Mouse (Mus musculus) CH12.LX (cell line): ENCODE measurements at regions not wholly inside any gene's neighbourhood (a gene's known extent, or its start where the extent isn't known, plus 50 kb on each side); places are given as distances from the start of the nearest gene placed in this dataset.

ENCODE experiments used
- DNase-seq: peaks from one replicate; pipeline ENCODE4 v3.0.0-alpha.2; 2013; ENCODE audit errors: extremely low read depth
- H3K27ac ChIP-seq: 2 replicates; pipeline ENCODE4 v1.5.1; 2012; ENCODE audit warnings: low read depth, mild to moderate bottlenecking, control low read depth, moderate library complexity; ENCODE audit not compliant: insufficient read depth
- H3K27me3 ChIP-seq: replicated peaks from 2 replicates; pipeline ENCODE3; 2012; ENCODE audit warnings: inconsistent platforms
- H3K36me3 ChIP-seq, 2 experiments: replicated peaks in 1 of 2; 2 replicates each; pipeline versions ENCODE3 to v1.6.1; 2012; ENCODE audit warnings: inconsistent platforms in 1 of 2, low read length in 1 of 2, mild to moderate bottlenecking in 1 of 2, mixed read lengths in 1 of 2, moderate library complexity in 1 of 2; ENCODE audit not compliant: control insufficient read depth in 1 of 2, insufficient read depth in 1 of 2
- H3K4me1 ChIP-seq, 2 experiments: 2 replicates each; pipeline ENCODE4 v1.6.1; 2012; ENCODE audit warnings: inconsistent platforms in 1 of 2, moderate library complexity in 1 of 2; ENCODE audit not compliant: insufficient read depth in 2 of 2, control insufficient read depth in 1 of 2
- H3K4me2 ChIP-seq: 2 replicates; pipeline ENCODE4 v1.6.1; 2012; ENCODE audit warnings: low read depth, mild to moderate bottlenecking, control low read depth; ENCODE audit not compliant: poor library complexity, insufficient read depth, severe bottlenecking
- H3K4me3 ChIP-seq, 3 experiments: fragments of 150-350 bp in 1 of 3; sonication (generic) in 1 of 3; replicated peaks in 1 of 3; 2 replicates each; pipeline versions ENCODE3 to v1.5.1; 2011 to 2012; ENCODE audit warnings: low read depth in 2 of 3, low read length in 2 of 3, mild to moderate bottlenecking in 2 of 3, moderate library complexity in 2 of 3, control low read depth in 1 of 3, improper control_type of control experiment in 1 of 3, inconsistent platforms in 1 of 3, mixed read lengths in 1 of 3; ENCODE audit not compliant: poor library complexity in 1 of 3
- H3K79me2 ChIP-seq: replicated peaks from 2 replicates; pipeline ENCODE4 v1.6.1; 2012; ENCODE audit warnings: mild to moderate bottlenecking, moderate library complexity; ENCODE audit not compliant: control insufficient read depth, poor library complexity, insufficient read depth, severe bottlenecking; ENCODE audit errors: extremely low read depth
- H3K9ac ChIP-seq: 2 replicates; pipeline ENCODE4 v1.6.1; 2012; ENCODE audit warnings: low read depth, mild to moderate bottlenecking, control low read depth, moderate library complexity; ENCODE audit not compliant: insufficient read depth
- H3K9me3 ChIP-seq: replicated peaks from 2 replicates; pipeline ENCODE3; 2012; ENCODE audit warnings: low read length, inconsistent platforms, mixed read lengths
- CHD1 ChIP-seq: IDR thresholded peaks from 2 replicates; pipeline ENCODE4 v1.6.1; 2012; ENCODE audit warnings: low read depth, low read length, improper control_type of control experiment, inconsistent platforms
- CTCF ChIP-seq, 2 experiments: IDR thresholded peaks in 1 of 2; conservative IDR thresholded peaks in 1 of 2; 2 replicates each; pipeline ENCODE4 v1.5.1; 2011 to 2012; ENCODE audit warnings: low read depth in 2 of 2, low read length in 2 of 2, improper control_type of control experiment in 1 of 2, inconsistent platforms in 1 of 2, mild to moderate bottlenecking in 1 of 2, moderate library complexity in 1 of 2
- ETS1 ChIP-seq: conservative IDR thresholded peaks from 2 replicates; pipeline ENCODE4 v1.6.1; 2012; ENCODE audit warnings: low read depth, mild to moderate bottlenecking, inconsistent platforms, low read length, improper control_type of control experiment, moderate library complexity
- HCFC1 ChIP-seq: IDR thresholded peaks from 2 replicates; pipeline ENCODE4 v1.6.1; 2012; ENCODE audit warnings: low read depth, mild to moderate bottlenecking, inconsistent platforms, low read length, improper control_type of control experiment
- JUN ChIP-seq: IDR thresholded peaks from 2 replicates; pipeline ENCODE4 v1.6.1; 2011; ENCODE audit warnings: low read depth, mild to moderate bottlenecking, low read length, improper control_type of control experiment, moderate library complexity; ENCODE audit not compliant: insufficient read depth
- MAFK ChIP-seq: IDR thresholded peaks from 2 replicates; pipeline ENCODE4 v1.6.1; 2011; ENCODE audit warnings: low read length, improper control_type of control experiment; ENCODE audit not compliant: insufficient replicate concordance
- MAX ChIP-seq: IDR thresholded peaks from 2 replicates; pipeline ENCODE4 v1.6.1; 2011; ENCODE audit warnings: low read length, improper control_type of control experiment
- MAZ ChIP-seq: IDR thresholded peaks from 2 replicates; pipeline ENCODE4 v1.6.1; 2012; ENCODE audit warnings: low read depth, mild to moderate bottlenecking, inconsistent platforms, low read length, improper control_type of control experiment, moderate library complexity
- MXI1 ChIP-seq: IDR thresholded peaks from 2 replicates; pipeline ENCODE4 v1.6.1; 2011; ENCODE audit warnings: mild to moderate bottlenecking, low read depth, low read length, improper control_type of control experiment
- MYC ChIP-seq: IDR thresholded peaks from 2 replicates; pipeline ENCODE4 v1.6.1; 2011; ENCODE audit warnings: low read depth, mild to moderate bottlenecking, improper control_type of control experiment, low read length
- NELFE ChIP-seq: IDR thresholded peaks from 2 replicates; pipeline ENCODE4 v1.6.1; 2011; ENCODE audit warnings: low read depth, low read length, improper control_type of control experiment
- POLR2AphosphoS2 ChIP-seq: IDR thresholded peaks from 2 replicates; pipeline ENCODE4 v1.6.1; 2011; ENCODE audit warnings: low read depth, low read length, improper control_type of control experiment
- RAD21 ChIP-seq: IDR thresholded peaks from 2 replicates; pipeline ENCODE4 v1.6.1; 2011; ENCODE audit warnings: low read depth, mild to moderate bottlenecking, low read length, improper control_type of control experiment, moderate library complexity
- RCOR1 ChIP-seq: conservative IDR thresholded peaks from 2 replicates; pipeline ENCODE4 v1.6.1; 2012; ENCODE audit warnings: low read depth, mild to moderate bottlenecking, inconsistent platforms, low read length, improper control_type of control experiment
- SIN3A ChIP-seq: IDR thresholded peaks from 2 replicates; pipeline ENCODE4 v1.6.1; 2012; ENCODE audit warnings: low read length, improper control_type of control experiment, inconsistent platforms
- SMC3 ChIP-seq: IDR thresholded peaks from 2 replicates; pipeline ENCODE4 v1.6.1; 2011; ENCODE audit warnings: low read depth, low read length, improper control_type of control experiment
- TCF12 ChIP-seq: IDR thresholded peaks from 2 replicates; pipeline ENCODE4 v1.6.1; 2014; ENCODE audit warnings: low read depth, mild to moderate bottlenecking, inconsistent platforms, low read length, improper control_type of control experiment
- UBTF ChIP-seq: IDR thresholded peaks from 2 replicates; pipeline ENCODE4 v1.6.1; 2012; ENCODE audit warnings: low read depth, mild to moderate bottlenecking, inconsistent platforms, low read length, improper control_type of control experiment, moderate library complexity
- USF2 ChIP-seq: conservative IDR thresholded peaks from 2 replicates; pipeline ENCODE4 v1.6.1; 2011; ENCODE audit warnings: low read depth, low read length, improper control_type of control experiment
- ZC3H11A ChIP-seq: IDR thresholded peaks from 2 replicates; pipeline ENCODE4 v1.6.1; 2012; ENCODE audit warnings: low read depth, mild to moderate bottlenecking, inconsistent platforms, low read length, improper control_type of control experiment
- ZKSCAN1 ChIP-seq: IDR thresholded peaks from 2 replicates; pipeline ENCODE4 v1.6.1; 2012; ENCODE audit warnings: low read depth, inconsistent platforms, low read length, improper control_type of control experiment, borderline replicate concordance
- ZNF384 ChIP-seq: IDR thresholded peaks from 2 replicates; pipeline ENCODE4 v1.6.1; 2012; ENCODE audit warnings: low read depth, low read length, improper control_type of control experiment, inconsistent platforms
- dilution Hi-C: fragments of 300-500 bp; cut with MboI; formaldehyde crosslinking; loops from 2 replicates; pipeline ENCODE4 v1.14.3; 2020; ENCODE audit warnings: low sequenced_read_pairs; ENCODE audit not compliant: extremely low pct_unique_long_range_greater_than_20kb, extremely low pct_ligation_motif_present
- in situ Hi-C: fragments of 300-500 bp; cut with MboI; formaldehyde crosslinking; loops from 3 replicates; pipeline ENCODE4 v1.14.3; 2019; ENCODE audit warnings: low sequenced_read_pairs, low pct_ligation_motif_present, low pct_unique_long_range_greater_than_20kb, mixed read lengths

DNA sequence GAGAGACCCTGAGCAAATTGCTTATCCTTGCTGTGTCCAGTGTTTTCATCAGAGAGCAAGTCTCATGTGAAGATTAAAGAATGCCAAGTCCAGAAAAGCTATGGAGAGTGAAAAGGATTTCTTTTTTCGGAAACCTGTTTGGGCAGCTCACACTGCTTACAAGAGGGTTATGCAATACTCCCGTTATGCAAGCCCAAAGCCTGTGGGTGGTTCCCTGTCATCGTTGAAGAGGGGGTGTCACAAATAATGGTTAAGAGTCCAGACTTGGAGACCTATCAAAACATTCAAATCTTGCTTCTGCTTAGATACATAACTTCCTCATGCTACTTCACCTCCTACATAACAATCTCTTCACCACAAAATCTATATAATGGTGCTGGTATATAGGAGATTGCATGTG is 416.0 kb downstream of the Tmem114 start:
- TF ChIP-seq SIN3A: no peak
- no peak overlapping the region for H3K4me2 ChIP-seq
- H3K27ac ChIP-seq: no peak overlapping the region
- DNase-seq: no peak
- no peaks in the 10 kb centered on the region for H3K79me2 ChIP-seq
- no peaks in the 10 kb centered on the region for H3K36me3 ChIP-seq
- no peaks in the 10 kb centered on the region for H3K27me3 ChIP-seq
- H3K9ac ChIP-seq: no peak overlapping the region
- H3K4me1 ChIP-seq: no peaks in the 10 kb centered on the region
- H3K9me3 ChIP-seq: peaks cover 64% of the 10 kb centered on the region
- dilution Hi-C loops (no loop called here), in situ Hi-C loops (no loop called here)
- no peak overlapping the region for H3K4me3 ChIP-seq

DNA sequence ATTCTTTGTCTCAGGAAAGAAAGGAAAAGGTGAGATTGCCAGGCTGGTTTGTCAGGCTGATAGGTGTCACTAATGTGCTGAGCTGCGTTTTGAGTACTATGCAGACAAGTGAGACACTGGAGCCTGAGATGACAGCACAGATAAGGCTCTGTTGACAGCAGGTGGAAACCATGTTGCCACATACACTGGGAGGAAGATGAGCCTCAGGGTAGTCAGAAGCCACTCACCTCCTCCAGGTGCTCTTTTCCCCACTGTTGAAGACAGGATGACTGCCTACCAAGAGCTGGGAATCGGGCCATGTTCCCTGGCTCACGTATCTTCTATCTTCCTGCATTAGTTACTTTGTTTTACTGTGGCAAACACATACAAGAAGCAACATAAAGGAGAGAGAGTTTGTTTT is 418.3 kb downstream of the Tmem114 start:
- H3K4me2 ChIP-seq: no peak overlapping the region

DNA sequence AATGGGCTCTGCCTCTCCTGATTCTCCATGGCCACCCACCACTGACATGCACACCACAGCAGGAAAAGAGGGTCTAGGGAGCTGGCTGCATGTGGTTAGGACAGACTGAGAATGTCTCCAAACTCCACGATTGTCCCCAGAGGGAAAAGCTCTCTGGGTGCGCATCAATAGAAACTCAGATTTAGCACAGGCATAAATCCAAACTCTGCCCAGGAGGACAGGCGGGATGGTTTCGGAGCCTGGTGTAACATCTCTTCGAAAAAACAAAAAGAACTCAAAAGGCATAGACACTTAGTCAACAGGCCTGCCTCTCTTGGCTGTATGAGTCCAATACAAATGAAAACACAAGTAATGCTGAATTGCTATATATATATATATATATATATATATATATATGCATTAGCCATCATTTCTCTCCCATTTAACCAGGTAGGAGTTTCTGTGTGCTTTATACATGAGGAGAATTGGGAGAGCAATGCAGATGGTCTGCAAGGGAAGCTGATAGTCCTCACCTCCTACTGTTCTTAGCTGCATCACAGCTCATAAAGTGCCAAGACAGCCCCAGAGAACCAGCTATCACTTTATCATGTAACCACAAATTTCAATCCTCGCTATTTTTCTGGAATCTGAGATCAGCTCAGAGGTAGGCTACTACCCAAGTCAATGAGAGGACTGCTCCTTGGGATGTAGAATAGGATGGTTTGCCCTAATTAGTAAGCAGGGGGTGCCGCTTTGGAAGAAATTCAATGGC is 422.4 kb downstream of the Tmem114 start:
- Histone ChIP-seq H3K79me2 (no peaks in the 10 kb centered on the region), H3K27ac (no peak overlapping the region)
- dilution Hi-C loops: no loop called here

More for the DNA sequence above, 418.3 kb downstream of the Tmem114 start:
- dilution Hi-C loops (no loop called here), in situ Hi-C loops (no loop called here)
- Histone ChIP-seq H3K27me3 (no peaks in the 10 kb centered on the region), H3K9ac (no peak overlapping the region), H3K27ac (no peak overlapping the region), H3K9me3 (peaks cover 84% of the 10 kb centered on the region), H3K79me2 (no peaks in the 10 kb centered on the region), H3K4me1 (no peaks in the 10 kb centered on the region), H3K36me3 (no peaks in the 10 kb centered on the region), H3K4me3 (no peak overlapping the region)
- TF ChIP-seq SIN3A (no peak), USF2 (no peak), NELFE (no peak), MAX (no peak), MYC (no peak), SMC3 (no peak), MAZ (no peak), HCFC1 (no peak), UBTF (no peak), MXI1 (no peak), RCOR1 (no peak), ZKSCAN1 (no peak), TCF12 (no peak)
- DNase-seq: no peak

More for the DNA sequence above, 422.4 kb downstream of the Tmem114 start:
- Histone ChIP-seq H3K36me3 (no peaks in the 10 kb centered on the region), H3K27me3 (no peaks in the 10 kb centered on the region), H3K9me3 (peaks cover 83% of the 10 kb centered on the region), H3K4me1 (no peaks in the 10 kb centered on the region), H3K4me2 (no peak overlapping the region), H3K9ac (no peak overlapping the region), H3K4me3 (no peak overlapping the region)
- no peak for DNase-seq
- in situ Hi-C loops: no loop called here
- TF ChIP-seq ZNF384: no peak
- no peak for TF ChIP-seq JUN
- TF ChIP-seq CHD1: no peak
- no peak for TF ChIP-seq POLR2AphosphoS2
- TF ChIP-seq TCF12: no peak
- no peak for TF ChIP-seq ETS1
- no peak for TF ChIP-seq UBTF
- TF ChIP-seq RAD21: no peak
- no peak for TF ChIP-seq ZC3H11A
- TF ChIP-seq MAFK: no peak
- no peak for TF ChIP-seq CTCF (conservative IDR thresholded peaks at IDR 0.05 in 1 of 2, IDR thresholded peaks at IDR 0.05 in 1 of 2; ENCODE audit: low read depth in 2 of 2, low read length in 2 of 2)
- no peak for TF ChIP-seq SMC3
